Mouse (Mus musculus): ENCODE results near the gene Ugt8a. TPM values are rescaled to one million over a fixed set of nuclear protein-coding genes. Genes with fewer than 3 reads are reported as not detected.
A peak's percentile ranks its signal among the peaks of the same experiment; 100 is the strongest.

The Ugt8a gene
- polyA plus RNA-seq, 1 experiment from 2014 or later = 2.1 TPM

DNA sequence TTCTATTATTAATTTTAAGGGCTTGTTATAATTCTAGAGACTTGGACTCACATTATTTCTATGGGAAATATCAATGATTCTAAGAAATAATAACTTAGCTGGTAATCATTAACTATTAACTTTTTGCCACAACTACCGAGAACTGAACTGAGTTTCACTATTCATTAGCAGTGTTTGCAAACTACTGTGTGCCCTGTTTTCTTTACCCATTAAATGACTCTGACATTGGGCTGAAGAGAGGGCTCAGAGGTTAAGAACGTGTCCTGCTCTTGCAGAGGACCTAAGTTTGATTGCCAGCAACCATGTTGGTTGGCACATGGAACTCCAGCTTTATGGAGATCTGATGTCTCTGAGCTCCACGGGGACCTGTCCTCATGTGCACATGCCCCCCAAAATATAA, 2.4 kb upstream of the Ugt8a start:
- Histone ChIP-seq H3K27ac (replicated peaks; ENCODE audit: low read depth, low read length) (no peak overlapping the region), H3K9me3 (replicated peaks; ENCODE audit: control insufficient read depth, low read length) (no peaks in the 10 kb centered on the region), H3K4me1 (ENCODE audit: control insufficient read depth, insufficient read depth, low read length) (no peaks in the 10 kb centered on the region), H3K36me3 (replicated peaks; ENCODE audit: control insufficient read depth, insufficient read depth, low read depth, low read length) (no peaks in the 10 kb centered on the region), H3K9ac (replicated peaks; ENCODE audit: low read length) (no peak overlapping the region), H3K4me3 (ENCODE audit: low read depth, low read length) (no peak overlapping the region), H3K27me3 (ENCODE audit: control insufficient read depth, insufficient read depth, low read length) (peaks cover 22% of the 10 kb centered on the region), H3K4me2 (ENCODE audit: low read depth, low read length) (no peak overlapping the region)
- DNase-seq (ENCODE audit: low spot score) = no peak
- WGBS = 77% methylated on average over 3 of the region's 3 CpGs
- ATAC-seq (replicated peaks; ENCODE audit: insufficient number of reproducible peaks, low FRiP score, low TSS enrichment, low read depth) = no peak

GRCm38 (mm10) chr3:125938756-125939109, 314 bp upstream of the Ugt8a start:
- no peaks in the 10 kb centered on the region for H3K36me3 ChIP-seq (replicated peaks; ENCODE audit: control insufficient read depth, insufficient read depth, low read depth, low read length)
- no peaks in the 10 kb centered on the region for H3K4me1 ChIP-seq (ENCODE audit: control insufficient read depth, insufficient read depth, low read length)
- H3K9me3 ChIP-seq (replicated peaks; ENCODE audit: control insufficient read depth, low read length) = no peaks in the 10 kb centered on the region
- H3K4me2 ChIP-seq (ENCODE audit: low read depth, low read length) = peak overlapping the region; percentile 94
- H3K27ac ChIP-seq (replicated peaks; ENCODE audit: low read depth, low read length) = no peak overlapping the region
- WGBS = under 1% methylated on average over 31 of the region's 37 CpGs
- peak; percentile 64 for DNase-seq (ENCODE audit: low spot score)
- peak overlapping the region; percentile 51 for H3K4me3 ChIP-seq (ENCODE audit: low read depth, low read length)
- H3K9ac ChIP-seq (replicated peaks; ENCODE audit: low read length) = no peak overlapping the region
- peak; percentile 83 for ATAC-seq (replicated peaks; ENCODE audit: insufficient number of reproducible peaks, low FRiP score, low TSS enrichment, low read depth)
- H3K27me3 ChIP-seq (ENCODE audit: control insufficient read depth, insufficient read depth, low read length) = peaks cover 22% of the 10 kb centered on the region

DNA sequence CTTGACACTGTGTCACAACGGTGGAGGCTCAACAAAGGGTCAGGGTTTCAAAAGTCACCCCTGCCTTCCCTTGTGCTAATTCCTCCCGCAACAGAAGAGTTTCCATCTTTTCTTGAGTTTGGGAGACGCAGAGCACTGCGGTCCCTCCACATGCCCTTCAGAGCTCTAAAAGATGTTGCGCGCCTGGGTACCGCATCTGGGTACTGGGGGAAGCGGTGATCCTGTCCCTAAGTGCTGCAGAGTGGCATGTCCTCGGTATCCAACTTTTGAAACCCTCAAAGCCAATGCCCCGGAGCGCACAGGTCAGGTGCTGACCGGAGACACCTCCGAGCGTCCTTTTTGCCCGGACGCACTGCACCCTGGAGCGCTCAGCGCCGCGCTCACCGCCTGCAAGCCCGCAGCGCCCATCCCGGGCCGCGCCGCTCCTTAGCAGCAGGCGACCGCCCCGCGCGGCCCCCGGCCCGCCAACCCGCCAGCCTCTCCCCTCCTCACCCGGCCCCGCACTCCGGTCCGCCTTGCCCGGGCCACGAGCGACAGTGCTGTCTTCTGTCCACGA, 805 bp downstream of the Ugt8a start:
- Histone ChIP-seq H3K27me3 (ENCODE audit: control insufficient read depth, insufficient read depth, low read length) (peaks cover 22% of the 10 kb centered on the region), H3K4me2 (ENCODE audit: low read depth, low read length) (peak overlapping the region; percentile 94), H3K9me3 (replicated peaks; ENCODE audit: control insufficient read depth, low read length) (no peaks in the 10 kb centered on the region), H3K27ac (replicated peaks; ENCODE audit: low read depth, low read length) (no peak overlapping the region), H3K36me3 (replicated peaks; ENCODE audit: control insufficient read depth, insufficient read depth, low read depth, low read length) (no peaks in the 10 kb centered on the region), H3K9ac (replicated peaks; ENCODE audit: low read length) (peak overlapping the region; percentile 48), H3K4me1 (ENCODE audit: control insufficient read depth, insufficient read depth, low read length) (no peaks in the 10 kb centered on the region), H3K4me3 (ENCODE audit: low read depth, low read length) (peak overlapping the region; percentile 51)
- DNase-seq (ENCODE audit: low spot score) (peak; percentile 26), ATAC-seq (replicated peaks; ENCODE audit: insufficient number of reproducible peaks, low FRiP score, low TSS enrichment, low read depth) (peak; percentile 67)
- 2% methylated on average over 40 of the region's 43 CpGs for WGBS

- H3K27me3 ChIP-seq (ENCODE audit: control insufficient read depth, insufficient read depth, low read length) = peaks cover 22% of the 10 kb centered on the region
Observed at GRCm38 (mm10) chr3:125935796-125936195, 2.6 kb downstream of the Ugt8a start.

DNA sequence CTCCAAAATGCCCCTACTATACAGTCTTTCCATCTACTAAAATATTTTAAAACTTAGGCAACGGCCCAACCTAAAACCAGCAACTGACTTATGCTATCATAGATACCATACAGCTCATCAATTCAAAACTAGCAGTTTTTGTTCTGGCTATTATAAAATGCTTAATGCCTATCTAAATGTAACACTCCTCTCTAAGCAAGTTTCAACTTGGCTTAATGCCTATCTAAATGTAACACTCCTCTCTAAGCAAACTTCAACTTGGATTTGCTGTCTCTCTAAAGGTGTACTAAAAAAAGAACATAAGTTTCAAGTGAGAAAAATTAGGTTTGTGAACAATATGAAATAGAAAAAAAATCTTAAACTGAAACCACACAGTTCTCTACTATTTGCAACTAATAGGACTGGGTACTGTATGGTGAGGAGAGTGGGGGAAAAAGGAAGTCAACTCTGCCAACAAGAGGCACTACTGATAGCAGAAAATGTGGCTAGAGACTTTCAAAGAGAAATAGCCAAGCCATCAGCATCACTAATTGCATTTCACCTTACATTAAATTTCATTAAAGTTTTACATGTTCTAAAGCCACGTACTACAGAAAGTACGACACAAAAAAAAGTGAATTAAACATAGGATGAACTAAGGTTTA, 5.7 kb downstream of the Ugt8a start:
- no peak for DNase-seq (ENCODE audit: low spot score)
- no peak for ATAC-seq (replicated peaks; ENCODE audit: insufficient number of reproducible peaks, low FRiP score, low TSS enrichment, low read depth)
- 94% methylated on average over 3 of the region's 3 CpGs for WGBS
- no peak overlapping the region for H3K9ac ChIP-seq (replicated peaks; ENCODE audit: low read length)
- no peak overlapping the region for H3K4me3 ChIP-seq (ENCODE audit: low read depth, low read length)
- no peaks in the 10 kb centered on the region for H3K36me3 ChIP-seq (replicated peaks; ENCODE audit: control insufficient read depth, insufficient read depth, low read depth, low read length)
- no peak overlapping the region for H3K4me2 ChIP-seq (ENCODE audit: low read depth, low read length)
- no peak overlapping the region for H3K27ac ChIP-seq (replicated peaks; ENCODE audit: low read depth, low read length)
- H3K4me1 ChIP-seq (ENCODE audit: control insufficient read depth, insufficient read depth, low read length) = no peaks in the 10 kb centered on the region
- peaks cover 10% of the 10 kb centered on the region for H3K27me3 ChIP-seq (ENCODE audit: control insufficient read depth, insufficient read depth, low read length)
- no peaks in the 10 kb centered on the region for H3K9me3 ChIP-seq (replicated peaks; ENCODE audit: control insufficient read depth, low read length)

More at GRCm38 (mm10) chr3:125935796-125936195, 2.6 kb downstream of the Ugt8a start:
- H3K9me3 ChIP-seq (replicated peaks; ENCODE audit: control insufficient read depth, low read length) = no peaks in the 10 kb centered on the region
- H3K4me2 ChIP-seq (ENCODE audit: low read depth, low read length) = no peak overlapping the region
- H3K27ac ChIP-seq (replicated peaks; ENCODE audit: low read depth, low read length) = no peak overlapping the region
- ATAC-seq (replicated peaks; ENCODE audit: insufficient number of reproducible peaks, low FRiP score, low TSS enrichment, low read depth) (no peak), DNase-seq (ENCODE audit: low spot score) (no peak)
- H3K4me1 ChIP-seq (ENCODE audit: control insufficient read depth, insufficient read depth, low read length) = no peaks in the 10 kb centered on the region
- H3K4me3 ChIP-seq (ENCODE audit: low read depth, low read length) = no peak overlapping the region
- no peaks in the 10 kb centered on the region for H3K36me3 ChIP-seq (replicated peaks; ENCODE audit: control insufficient read depth, insufficient read depth, low read depth, low read length)
- H3K9ac ChIP-seq (replicated peaks; ENCODE audit: low read length) = no peak overlapping the region

DNA sequence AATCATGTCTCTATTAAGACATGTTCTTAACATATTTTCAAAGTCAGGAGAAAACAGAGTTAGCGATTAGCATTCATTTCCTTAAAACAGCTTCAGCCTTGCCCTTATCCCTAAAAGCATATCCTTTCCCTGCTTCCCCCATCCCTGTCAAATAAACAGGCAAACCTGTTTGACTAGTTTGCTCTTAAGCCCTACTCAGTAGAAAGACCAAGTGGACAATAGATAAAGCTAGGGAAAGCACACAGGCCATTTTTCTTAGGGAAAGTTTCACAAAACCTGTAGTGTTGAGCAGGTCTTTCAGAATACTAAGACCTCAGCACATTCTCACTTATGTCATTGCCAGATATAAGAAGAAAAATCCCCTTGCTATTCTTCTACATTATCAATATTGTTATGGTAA, 7.4 kb downstream of the Ugt8a start:
- no peaks in the 10 kb centered on the region for H3K36me3 ChIP-seq (replicated peaks; ENCODE audit: control insufficient read depth, insufficient read depth, low read depth, low read length)
- WGBS = 36% methylated on average over 1 of the region's 1 CpGs

DNA sequence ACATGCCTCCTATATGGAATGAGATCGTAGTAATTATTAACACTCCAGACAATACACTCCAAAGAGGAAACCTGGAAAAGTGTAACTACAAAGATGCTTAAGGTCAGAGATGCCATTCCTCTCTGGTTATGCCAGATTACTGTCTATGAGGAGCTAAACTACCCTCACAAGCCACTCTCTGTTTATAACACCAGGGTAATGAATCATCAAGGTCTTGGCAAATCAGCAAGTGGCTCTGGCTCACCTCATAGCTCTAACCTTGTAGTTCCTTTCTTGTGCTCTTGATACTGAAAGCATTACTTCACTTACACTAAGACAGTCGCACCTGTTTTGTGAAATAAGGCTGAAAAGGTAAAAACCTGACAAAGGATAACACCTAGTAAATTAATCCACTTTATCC, 17.5 kb downstream of the Ugt8a start:
- 79% methylated on average over 2 of the region's 2 CpGs for WGBS
- Histone ChIP-seq H3K36me3 (replicated peaks; ENCODE audit: control insufficient read depth, insufficient read depth, low read depth, low read length) (no peaks in the 10 kb centered on the region), H3K4me3 (ENCODE audit: low read depth, low read length) (no peak overlapping the region), H3K4me1 (ENCODE audit: control insufficient read depth, insufficient read depth, low read length) (no peaks in the 10 kb centered on the region), H3K4me2 (ENCODE audit: low read depth, low read length) (no peak overlapping the region), H3K27ac (replicated peaks; ENCODE audit: low read depth, low read length) (no peak overlapping the region), H3K9ac (replicated peaks; ENCODE audit: low read length) (no peak overlapping the region), H3K9me3 (replicated peaks; ENCODE audit: control insufficient read depth, low read length) (no peaks in the 10 kb centered on the region), H3K27me3 (ENCODE audit: control insufficient read depth, insufficient read depth, low read length) (no peaks in the 10 kb centered on the region)
- DNase-seq (ENCODE audit: low spot score) (no peak), ATAC-seq (replicated peaks; ENCODE audit: insufficient number of reproducible peaks, low FRiP score, low TSS enrichment, low read depth) (no peak)

More for the DNA sequence above, 7.4 kb downstream of the Ugt8a start:
- no peak overlapping the region for H3K9ac ChIP-seq (replicated peaks; ENCODE audit: low read length)
- H3K4me3 ChIP-seq (ENCODE audit: low read depth, low read length) = no peak overlapping the region
- no peaks in the 10 kb centered on the region for H3K27me3 ChIP-seq (ENCODE audit: control insufficient read depth, insufficient read depth, low read length)
- no peak overlapping the region for H3K4me2 ChIP-seq (ENCODE audit: low read depth, low read length)
- ATAC-seq (replicated peaks; ENCODE audit: insufficient number of reproducible peaks, low FRiP score, low TSS enrichment, low read depth) (no peak), DNase-seq (ENCODE audit: low spot score) (peak; percentile 23)
- no peak overlapping the region for H3K27ac ChIP-seq (replicated peaks; ENCODE audit: low read depth, low read length)
- H3K4me1 ChIP-seq (ENCODE audit: control insufficient read depth, insufficient read depth, low read length) = no peaks in the 10 kb centered on the region
- no peaks in the 10 kb centered on the region for H3K9me3 ChIP-seq (replicated peaks; ENCODE audit: control insufficient read depth, low read length)

DNA sequence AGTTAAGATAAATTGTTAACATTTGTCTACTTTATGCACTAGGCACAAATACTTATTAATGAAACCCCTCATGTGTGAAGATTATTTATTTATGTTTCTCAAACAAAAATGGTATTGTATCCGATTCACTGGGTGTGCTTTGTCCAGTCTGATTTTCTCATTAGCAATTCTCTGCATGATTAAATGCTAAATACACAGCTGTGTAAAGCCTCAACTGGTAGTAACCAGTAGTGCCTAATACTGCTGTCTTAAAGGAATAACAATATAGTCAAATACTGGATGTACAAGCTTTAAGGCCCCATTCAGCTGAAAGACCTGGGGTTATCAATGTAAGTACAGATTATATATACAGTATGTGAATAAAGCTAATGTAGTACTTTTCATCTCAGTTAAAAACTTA, 39.4 kb downstream of the Ugt8a start:
- no peaks in the 10 kb centered on the region for H3K9me3 ChIP-seq (replicated peaks; ENCODE audit: control insufficient read depth, low read length)
- DNase-seq (ENCODE audit: low spot score) (no peak), ATAC-seq (replicated peaks; ENCODE audit: insufficient number of reproducible peaks, low FRiP score, low TSS enrichment, low read depth) (no peak)
- H3K27me3 ChIP-seq (ENCODE audit: control insufficient read depth, insufficient read depth, low read length) = no peaks in the 10 kb centered on the region
- no peak overlapping the region for H3K9ac ChIP-seq (replicated peaks; ENCODE audit: low read length)
- H3K4me2 ChIP-seq (ENCODE audit: low read depth, low read length) = no peak overlapping the region
- H3K4me1 ChIP-seq (ENCODE audit: control insufficient read depth, insufficient read depth, low read length) = no peaks in the 10 kb centered on the region
- H3K36me3 ChIP-seq (replicated peaks; ENCODE audit: control insufficient read depth, insufficient read depth, low read depth, low read length) = no peaks in the 10 kb centered on the region
- WGBS = 73% methylated on average over 1 of the region's 1 CpGs
- no peak overlapping the region for H3K4me3 ChIP-seq (ENCODE audit: low read depth, low read length)
- no peak overlapping the region for H3K27ac ChIP-seq (replicated peaks; ENCODE audit: low read depth, low read length)
